Mouse (Mus musculus): Measurements from ENCODE around the gene Gk.
A peak's percentile ranks its signal among the peaks of the same experiment; 100 is the strongest.

Gene Gk

DNA sequence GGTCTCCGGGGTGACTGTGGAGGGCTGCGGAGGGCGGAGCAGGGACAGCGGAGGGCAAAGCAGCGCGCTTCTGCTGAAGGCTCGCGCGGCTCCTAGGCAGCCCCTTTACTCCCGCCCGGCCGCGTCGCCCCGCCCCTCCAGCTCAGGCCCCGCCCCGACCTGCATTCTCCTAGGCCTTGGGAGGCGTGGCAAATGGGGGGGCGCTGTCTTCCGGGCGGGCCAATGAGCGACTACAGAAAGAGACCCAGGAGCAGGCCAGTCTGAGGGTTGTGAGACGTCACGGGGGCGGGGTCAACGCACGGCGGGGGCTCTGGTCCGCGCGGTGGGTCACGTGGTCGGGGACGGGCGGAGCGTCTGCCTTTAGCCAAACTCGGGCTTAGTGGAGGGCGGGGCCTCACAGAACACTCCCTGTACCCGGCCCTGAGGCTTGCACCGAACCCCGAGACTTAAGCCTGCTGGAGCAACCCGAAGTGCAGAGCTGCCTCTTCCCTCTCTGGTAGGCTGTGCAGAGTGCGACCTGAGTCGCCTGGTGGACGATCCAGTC lies at the start of gene Gk:
Gene Gk, minus strand, starts transcription at position 276 of the 544 bp plus-strand sequence.
- peak; percentile 99 for DNase-seq

DNA sequence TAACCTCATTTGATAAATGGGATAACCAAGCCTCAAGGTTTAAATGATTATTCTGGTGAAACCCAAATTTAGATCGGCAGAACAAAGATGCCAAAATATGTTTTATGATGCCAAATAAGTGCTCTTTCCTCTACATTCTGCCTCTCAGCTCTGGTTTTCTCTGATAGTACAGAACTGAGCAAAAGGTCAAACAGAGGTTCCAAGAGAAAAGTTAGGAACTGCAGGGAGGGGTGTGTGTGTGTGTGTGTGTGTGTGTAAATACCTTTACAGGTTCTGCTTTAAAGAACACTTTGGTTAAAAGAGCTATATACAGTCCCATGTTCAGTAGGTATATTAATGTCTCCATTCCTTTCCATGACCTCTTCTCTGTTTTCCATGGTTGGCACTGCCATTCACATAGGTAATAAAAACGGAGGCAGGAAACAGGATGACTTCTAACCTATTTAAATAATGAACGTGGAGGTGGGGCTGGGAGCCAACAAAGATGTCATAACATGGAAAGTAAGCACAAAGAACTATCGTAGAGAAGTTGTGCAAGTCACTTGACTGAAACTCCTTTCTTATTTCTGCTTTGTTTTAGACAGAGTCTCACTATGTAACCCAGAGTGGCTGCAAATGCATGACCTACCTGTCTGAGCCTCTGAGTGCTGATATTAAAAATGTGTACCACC lies 28.2 kb upstream of the Gk start:
- peak; percentile 62 for DNase-seq

DNA sequence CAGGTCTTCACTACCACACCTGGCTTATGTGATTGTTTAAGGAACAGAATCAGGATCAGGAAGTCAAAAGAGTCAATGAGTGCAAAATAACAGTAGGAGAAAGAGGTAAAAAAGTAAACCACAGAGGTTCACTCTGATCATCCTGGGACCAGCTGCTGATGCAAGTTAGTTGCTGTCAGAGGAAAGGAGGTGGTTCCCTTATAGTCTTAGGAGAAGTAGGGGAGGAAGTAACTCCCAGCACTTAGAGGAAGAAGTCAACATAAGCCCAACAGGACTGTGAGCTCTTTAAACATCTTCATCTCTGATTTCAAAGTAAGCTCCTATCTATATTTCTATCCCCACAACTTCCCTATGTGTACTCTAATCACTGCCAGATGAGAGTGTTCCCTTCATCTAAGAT lies 26.4 kb upstream of the Gk start:
- no peak for DNase-seq

DNA sequence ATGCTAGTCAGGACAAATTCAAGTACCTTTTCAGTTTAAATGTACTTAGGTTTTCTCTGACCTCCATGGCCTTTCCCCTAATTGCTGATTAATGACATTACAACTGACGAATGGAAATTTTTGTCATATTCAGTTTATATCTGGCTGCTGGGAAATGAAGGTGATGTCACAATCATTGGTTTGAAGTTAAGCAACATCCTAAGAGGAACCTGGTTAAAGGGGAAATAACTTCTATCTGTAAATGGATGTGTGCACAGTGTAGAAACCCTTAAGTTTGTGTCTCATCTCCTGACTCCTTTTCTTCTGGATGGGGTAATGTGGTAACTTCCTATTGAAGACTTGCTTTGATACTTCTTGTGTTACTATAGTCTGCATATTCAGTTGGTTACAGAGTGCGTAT lies 20.8 kb upstream of the Gk start:
- peak; percentile 15 for DNase-seq

DNA sequence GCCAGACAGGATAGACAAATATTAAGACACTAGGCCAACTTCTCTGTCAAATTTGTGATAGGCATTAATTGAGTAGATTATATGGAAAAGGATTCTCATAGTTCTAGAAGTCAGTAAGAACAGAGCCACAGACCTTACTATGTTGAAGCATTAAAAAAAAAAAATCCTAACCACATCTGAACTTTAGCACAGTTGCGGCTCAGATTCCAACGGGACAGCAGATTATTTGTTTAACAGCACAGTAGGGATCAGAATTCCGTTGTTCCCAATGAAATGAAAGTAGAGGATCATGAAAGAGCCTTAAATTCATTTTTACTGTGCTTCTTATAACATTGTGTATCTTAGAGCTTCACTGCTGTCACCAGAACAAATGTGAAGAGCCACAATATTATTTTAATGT lies 1.7 kb upstream of the Gk start:
- no peak for DNase-seq

DNA sequence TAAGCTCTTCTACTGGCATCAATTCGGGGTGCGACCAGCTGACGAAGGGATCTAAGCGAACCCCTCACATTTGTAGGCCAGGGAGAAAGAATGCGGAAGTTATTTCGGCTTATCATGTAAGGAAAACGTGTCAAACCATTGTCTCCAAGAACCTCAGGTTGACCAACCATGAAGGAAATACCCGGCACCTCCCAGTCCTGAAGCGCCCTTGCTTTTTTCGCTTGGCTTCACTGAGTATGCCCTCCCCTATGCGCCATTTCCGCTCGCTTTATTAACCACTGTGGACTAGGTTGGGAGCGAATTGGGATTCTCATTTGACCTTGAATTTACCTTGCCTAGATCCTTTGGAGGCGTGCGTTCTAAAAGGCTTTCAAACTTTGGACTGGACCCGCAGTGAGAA lies 522 bp upstream of the Gk start:
- peak; percentile 69 for DNase-seq

- DNase-seq, result peak; percentile 7
Measured at GRCm38 (mm10) chrX:85775879-85776543, 608 bp downstream of the Gk start.

GRCm38 (mm10) chrX:85771303-85771702 lies 5.3 kb downstream of the Gk start:
- no peak for DNase-seq

DNA sequence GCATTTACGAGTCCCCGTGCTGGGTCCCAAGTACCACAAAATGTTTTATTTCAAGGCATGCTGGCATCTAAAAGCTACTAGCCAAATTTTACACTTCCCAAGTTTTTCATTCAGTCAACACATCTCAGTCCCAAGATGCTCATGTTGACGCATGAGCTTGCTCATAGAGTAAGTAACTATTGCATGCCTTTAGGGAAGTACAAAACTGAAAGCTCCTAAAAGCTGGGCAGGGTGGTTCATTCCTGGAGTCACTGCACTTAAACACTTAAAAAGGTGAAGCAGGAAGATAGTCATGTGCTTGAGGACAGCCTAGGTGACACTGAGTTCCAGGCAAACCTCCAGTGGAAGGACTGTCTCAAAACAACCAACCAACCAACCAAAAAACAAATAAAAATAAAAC lies 5.9 kb downstream of the Gk start:
- DNase-seq, result no peak

- no peak for DNase-seq
Measured at GRCm38 (mm10) chrX:85768578-85768977, 8.0 kb downstream of the Gk start.

GRCm38 (mm10) chrX:85756005-85756404 lies 20.6 kb downstream of the Gk start:
- DNase-seq, result no peak

- no peak for DNase-seq
Measured at GRCm38 (mm10) chrX:85743837-85744236, 32.8 kb downstream of the Gk start.

DNA sequence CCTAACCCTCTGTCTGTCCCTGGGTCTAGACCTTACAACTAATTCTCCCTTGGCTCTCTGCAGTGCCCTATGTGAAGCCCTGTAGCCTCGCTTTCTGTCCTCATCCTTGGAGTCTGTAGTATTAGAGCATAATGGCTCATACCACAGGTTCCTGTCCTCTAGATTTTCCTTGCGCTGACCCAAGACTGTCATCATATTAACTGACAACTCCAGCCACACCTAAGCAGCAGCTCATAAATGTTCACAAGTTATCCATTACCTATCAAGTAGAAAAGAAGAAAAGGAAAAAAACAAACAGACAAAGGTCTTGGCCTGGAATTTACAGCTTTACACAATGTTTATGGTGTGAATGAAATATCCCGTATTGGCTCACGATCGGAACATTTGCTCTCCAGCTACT lies 43.4 kb downstream of the Gk start:
- DNase-seq, result no peak

DNA sequence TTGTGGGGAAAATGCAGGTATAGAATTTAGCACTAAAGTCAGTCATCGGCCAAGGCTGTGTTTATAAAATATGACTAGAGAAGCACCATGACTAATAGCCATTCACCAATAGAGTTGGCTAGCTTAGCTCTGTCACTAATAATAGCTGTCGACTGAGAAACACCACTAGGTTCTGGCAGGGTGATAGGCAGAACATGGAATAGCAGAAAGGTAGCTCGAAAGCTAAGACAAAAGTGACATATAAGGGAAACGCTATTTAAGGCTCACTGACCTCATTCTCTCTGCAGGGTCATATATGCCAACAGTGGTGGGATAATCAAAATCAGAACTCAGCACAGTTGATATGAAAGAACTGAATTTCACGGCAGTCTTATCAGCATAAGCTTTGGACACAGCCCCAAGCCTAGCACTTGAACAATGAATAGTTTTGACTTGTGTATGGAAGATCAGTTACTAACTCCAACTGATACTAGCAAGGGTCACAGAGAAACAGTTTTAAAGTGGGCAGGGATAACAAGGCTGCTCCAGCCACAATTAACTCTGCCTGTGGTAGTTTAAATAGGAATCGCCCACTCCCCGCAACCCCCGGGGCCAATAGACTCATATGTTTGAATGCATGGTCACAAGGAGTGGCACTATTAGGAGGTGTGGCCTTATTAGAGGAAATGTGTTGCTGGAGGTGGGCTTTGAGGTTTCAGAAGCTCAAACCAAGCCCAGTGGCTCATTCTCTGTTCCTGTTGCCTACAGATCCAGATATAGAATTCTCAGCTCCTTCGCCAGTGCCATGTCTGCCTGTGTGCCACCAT lies 45.3 kb downstream of the Gk start:
- no peak for DNase-seq

DNA sequence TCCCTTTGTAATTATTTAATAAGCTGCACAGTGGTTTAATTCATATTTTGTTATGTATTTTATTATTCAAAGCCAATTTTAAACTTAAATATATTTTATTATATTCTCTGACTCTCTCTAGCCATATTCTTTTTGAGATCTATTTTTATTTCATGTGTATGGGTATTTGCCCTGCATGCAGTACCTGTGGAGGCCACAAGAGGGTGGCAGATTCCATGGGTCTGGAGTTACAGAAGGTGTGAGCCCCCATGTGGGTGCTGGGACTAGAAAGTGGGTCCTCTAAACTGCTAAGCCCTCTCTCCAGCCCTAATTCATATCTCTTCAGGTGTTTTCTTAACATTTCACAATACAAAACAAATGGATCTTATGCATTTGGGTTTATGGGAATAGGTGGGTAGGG lies 55.4 kb downstream of the Gk start:
- peak; percentile 43 for DNase-seq

- DNase-seq, result no peak
Measured at GRCm38 (mm10) chrX:85710399-85710798, 66.2 kb downstream of the Gk start.

GRCm38 (mm10) chrX:85705715-85706114 lies 70.9 kb downstream of the Gk start:
- no peak for DNase-seq

GRCm38 (mm10) chrX:85683723-85684122 lies 92.9 kb downstream of the Gk start:
- DNase-seq, result no peak

DNA sequence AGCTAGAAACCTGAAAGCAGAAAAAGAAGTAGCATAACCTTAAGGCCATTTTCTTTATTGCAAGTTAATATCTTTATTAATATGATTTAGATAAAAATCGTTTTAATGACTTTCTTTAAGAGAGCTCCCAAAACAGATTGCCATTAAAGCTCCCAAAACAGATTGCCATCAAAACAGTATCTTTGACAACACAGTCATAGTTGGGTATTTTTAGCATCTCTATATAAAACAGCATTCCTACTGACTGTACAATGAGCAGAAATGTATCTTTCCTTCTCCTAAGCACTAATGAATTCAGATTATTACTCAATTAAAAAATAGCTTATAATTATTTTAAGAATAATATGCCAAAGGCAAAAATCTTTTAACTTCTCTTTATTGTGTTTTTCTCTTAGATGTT lies 94.5 kb downstream of the Gk start:
- DNase-seq, result no peak

- peak; percentile 51 for DNase-seq
Measured at GRCm38 (mm10) chrX:85676808-85677207, 99.8 kb downstream of the Gk start.

All from lung, postnatal 36 days (tissue).